Mouse (Mus musculus) liver, adult 2 months (tissue): ENCODE results near the gene Klhl12.

Experiments used
- CTCF ChIP-seq: fragments of 200-500 bp; IDR thresholded peaks from 2 replicates; pipeline ENCODE4 v1.5.1; 2011; ENCODE audit warnings: low read depth, low read length, control low read depth
- POLR2A ChIP-seq: fragments of 200-500 bp; IDR thresholded peaks from 2 replicates; pipeline ENCODE4 v1.6.1; 2011; ENCODE audit warnings: low read length, control low read depth; ENCODE audit not compliant: insufficient read depth; ENCODE audit errors: extremely low read depth

- TF ChIP-seq POLR2A (no peak), CTCF (no peak)
These were observed 60.6 kb downstream of the Klhl12 start for GRCm38 (mm10) chr1:134515891-134516290.
